Mouse (Mus musculus) hindbrain, embryonic 10.5 days (tissue): ENCODE measurements at regions not wholly inside any gene's neighbourhood (a gene's known extent, or its start where the extent isn't known, plus 50 kb on each side); places are given as distances from the start of the nearest gene placed in this dataset.

ENCODE experiments used
- DNase-seq: peaks from one replicate; pipeline ENCODE4 v3.0.0-alpha.2; 2017; ENCODE audit warnings: low spot score
- H3K27ac ChIP-seq: fragments of 300-500 bp; sonication (generic); 2 replicates; pipeline ENCODE4 v1.5.1; 2016; ENCODE audit warnings: mild to moderate bottlenecking, moderate library complexity
- H3K27me3 ChIP-seq: fragments of 300-500 bp; sonication (generic); 2 replicates; pipeline ENCODE4 v1.6.1; 2016; ENCODE audit warnings: mild to moderate bottlenecking; ENCODE audit not compliant: poor library complexity, insufficient read depth, severe bottlenecking
- H3K36me3 ChIP-seq: fragments of 300-500 bp; sonication (generic); 2 replicates; pipeline ENCODE4 v1.6.1; 2016; ENCODE audit warnings: mild to moderate bottlenecking, moderate library complexity
- H3K4me1 ChIP-seq: fragments of 300-500 bp; sonication (generic); replicated peaks from 2 replicates; pipeline ENCODE4 v1.6.1; 2016; ENCODE audit warnings: mild to moderate bottlenecking
- H3K4me3 ChIP-seq: fragments of 300-500 bp; sonication (generic); 2 replicates; pipeline ENCODE4 v1.5.1; 2016; ENCODE audit warnings: mild to moderate bottlenecking, moderate library complexity
- H3K9me3 ChIP-seq: fragments of 300-500 bp; sonication (generic); 2 replicates; pipeline ENCODE4 v1.6.1; 2016; ENCODE audit warnings: mild to moderate bottlenecking, moderate library complexity
- WGBS: fragments of 180-500 bp; shearing (Covaris S2); methylation state at CpG from one replicate; pipeline ENCODE4 v1.1.7; 2016; 5-methylcytosine and 5-hydroxymethylcytosine counted together

DNA sequence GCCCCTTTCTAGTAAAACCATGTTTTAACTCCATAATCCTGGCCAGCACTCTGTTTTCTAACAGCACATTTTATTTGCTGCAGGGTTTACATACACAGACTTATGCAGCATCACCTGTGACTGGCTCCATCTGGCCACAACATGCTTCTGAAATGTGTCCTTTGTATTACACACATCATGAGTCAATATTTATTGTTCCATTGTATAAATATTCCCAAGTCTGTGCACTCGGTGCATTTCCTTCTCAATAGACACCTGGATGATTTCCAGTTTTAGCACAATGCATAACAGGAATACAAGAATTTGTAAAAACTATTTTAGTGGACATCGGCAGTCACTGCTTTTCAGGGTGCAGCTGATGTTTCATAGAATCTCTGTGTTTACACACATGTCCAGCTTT, 294.6 kb upstream of the Rasgrp1 start:
- no peak overlapping the region for H3K4me3 ChIP-seq
- H3K27me3 ChIP-seq, result no peaks in the 10 kb centered on the region
- no peaks in the 10 kb centered on the region for H3K4me1 ChIP-seq
- no peaks in the 10 kb centered on the region for H3K36me3 ChIP-seq
- no peak for DNase-seq
- no peak overlapping the region for H3K27ac ChIP-seq
- 86% methylated on average over 2 of the region's 2 CpGs for WGBS
- no peaks in the 10 kb centered on the region for H3K9me3 ChIP-seq

DNA sequence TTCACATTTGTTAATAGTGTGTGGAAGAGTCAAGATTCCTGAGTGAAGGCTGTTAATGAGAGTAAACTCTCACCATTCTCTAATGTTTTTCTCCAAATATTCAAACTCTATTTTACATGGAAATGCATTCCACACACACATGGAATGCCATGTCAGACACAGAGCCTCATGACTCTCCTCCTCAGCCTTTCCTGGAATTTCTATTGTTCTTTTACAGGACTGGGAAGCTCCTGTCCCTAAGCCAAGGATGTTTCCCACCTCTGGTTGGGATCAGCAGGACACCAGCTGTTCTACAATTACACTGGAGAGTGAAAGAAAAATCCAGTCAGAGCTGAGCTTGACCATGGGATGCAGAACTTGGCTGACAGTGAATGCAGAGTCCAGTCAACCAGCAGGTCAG, 309.3 kb upstream of the Rasgrp1 start:
- Histone ChIP-seq H3K4me1 (peaks cover 5% of the 10 kb centered on the region; the same call in 1 of the 2 replicates), H3K27me3 (no peaks in the 10 kb centered on the region), H3K27ac (no peak overlapping the region), H3K9me3 (no peaks in the 10 kb centered on the region), H3K4me3 (no peak overlapping the region), H3K36me3 (no peaks in the 10 kb centered on the region)
- DNase-seq, result no peak

DNA sequence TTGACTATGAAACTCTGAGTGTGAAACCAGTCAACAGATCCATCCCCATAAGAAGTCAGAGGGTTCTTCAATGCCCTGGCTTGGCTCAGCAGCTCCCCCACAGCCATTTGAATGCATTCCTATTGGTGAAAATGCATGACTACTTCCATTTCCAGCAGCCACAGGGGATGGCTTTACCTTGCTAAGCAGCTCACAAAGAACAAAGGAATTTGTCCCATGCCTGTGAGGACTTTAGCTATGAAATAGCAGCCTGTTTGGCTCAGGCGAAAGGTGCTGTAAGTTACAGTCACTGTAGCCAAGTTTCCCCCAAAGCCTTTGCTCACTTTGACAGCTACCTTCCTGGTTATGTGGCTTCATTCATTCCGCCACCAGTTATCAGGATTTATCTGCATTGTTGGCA, 309.8 kb upstream of the Rasgrp1 start:
- H3K4me3 ChIP-seq, result no peak overlapping the region
- H3K4me1 ChIP-seq, result peaks cover 5% of the 10 kb centered on the region; the same call in 1 of the 2 replicates
- H3K27me3 ChIP-seq, result no peaks in the 10 kb centered on the region
- H3K9me3 ChIP-seq, result no peaks in the 10 kb centered on the region
- no peak overlapping the region for H3K27ac ChIP-seq
- H3K36me3 ChIP-seq, result no peaks in the 10 kb centered on the region
- WGBS, result 56% methylated on average over 2 of the region's 2 CpGs
- no peak for DNase-seq

DNA sequence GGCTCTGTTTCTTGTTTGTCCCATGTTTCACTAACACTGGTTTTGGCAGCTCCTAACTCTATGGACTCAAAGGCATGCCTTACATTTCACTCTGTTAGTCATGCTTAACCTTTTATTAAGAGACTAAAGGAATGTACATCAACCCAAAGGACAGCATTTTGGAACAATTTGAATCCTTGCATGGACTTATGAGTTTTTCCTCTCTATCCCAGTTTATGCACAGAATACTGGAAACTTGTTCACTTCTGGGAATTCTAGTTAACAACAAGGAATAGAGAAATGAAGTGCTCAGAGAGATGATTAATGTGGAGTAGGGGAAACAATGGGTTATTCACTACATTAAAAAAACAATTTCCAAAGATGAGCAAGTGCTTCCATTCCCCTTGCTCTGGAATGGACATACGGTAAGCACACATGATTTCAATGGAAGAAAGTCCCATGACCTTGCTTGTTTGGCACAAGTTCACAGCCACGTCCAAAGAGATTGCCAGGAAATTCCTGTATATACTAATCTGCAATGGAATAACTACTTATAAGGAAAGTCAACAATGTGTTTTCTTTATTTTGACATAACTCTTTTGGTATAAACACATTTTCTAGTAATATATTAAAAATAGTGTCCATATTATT, 313.9 kb upstream of the Rasgrp1 start:
- no peaks in the 10 kb centered on the region for H3K27me3 ChIP-seq
- H3K27ac ChIP-seq, result no peak overlapping the region
- H3K4me3 ChIP-seq, result no peak overlapping the region
- H3K9me3 ChIP-seq, result no peaks in the 10 kb centered on the region
- H3K4me1 ChIP-seq, result peaks cover 5% of the 10 kb centered on the region; the same call in 1 of the 2 replicates
- DNase-seq, result no peak
- H3K36me3 ChIP-seq, result no peaks in the 10 kb centered on the region
- 84% methylated on average over 2 of the region's 2 CpGs for WGBS

DNA sequence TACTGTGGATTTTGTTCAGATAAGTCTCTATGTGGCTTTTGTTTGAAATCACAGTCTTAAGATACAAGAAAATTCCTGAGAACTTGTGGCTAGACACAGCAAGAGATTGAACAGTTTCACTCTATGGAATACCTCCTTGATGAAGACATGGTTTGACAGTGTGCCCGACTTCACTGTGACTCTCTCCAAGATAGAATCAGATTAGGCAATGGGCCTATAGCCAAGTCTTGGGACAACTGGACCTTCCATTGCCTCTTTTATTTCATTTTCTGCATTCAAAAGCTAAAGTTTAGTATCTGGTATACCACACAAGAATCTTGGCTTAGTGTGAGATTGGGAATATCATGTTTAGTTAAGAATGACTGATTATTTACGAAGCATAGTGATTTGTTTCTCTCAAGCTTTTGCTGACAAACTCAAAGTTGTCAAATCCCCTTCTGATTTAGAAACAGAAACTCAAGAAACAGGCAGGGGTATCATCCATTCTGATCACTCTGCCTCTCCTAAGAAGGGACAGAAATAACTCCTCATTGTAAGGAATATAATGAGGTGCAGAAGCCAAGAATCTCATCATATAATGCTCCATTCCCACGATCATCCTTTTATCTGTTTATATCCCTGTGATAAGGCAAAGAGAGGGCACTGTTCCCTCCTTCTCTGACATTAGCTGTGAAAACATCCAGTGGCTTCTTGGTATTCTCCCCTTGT, 317.6 kb upstream of the Rasgrp1 start:
- no peak for DNase-seq
- no peak overlapping the region for H3K27ac ChIP-seq
- no peaks in the 10 kb centered on the region for H3K36me3 ChIP-seq
- H3K9me3 ChIP-seq, result no peaks in the 10 kb centered on the region
- H3K27me3 ChIP-seq, result no peaks in the 10 kb centered on the region
- no peaks in the 10 kb centered on the region for H3K4me1 ChIP-seq
- 89% methylated on average over 3 of the region's 3 CpGs for WGBS
- H3K4me3 ChIP-seq, result no peak overlapping the region

DNA sequence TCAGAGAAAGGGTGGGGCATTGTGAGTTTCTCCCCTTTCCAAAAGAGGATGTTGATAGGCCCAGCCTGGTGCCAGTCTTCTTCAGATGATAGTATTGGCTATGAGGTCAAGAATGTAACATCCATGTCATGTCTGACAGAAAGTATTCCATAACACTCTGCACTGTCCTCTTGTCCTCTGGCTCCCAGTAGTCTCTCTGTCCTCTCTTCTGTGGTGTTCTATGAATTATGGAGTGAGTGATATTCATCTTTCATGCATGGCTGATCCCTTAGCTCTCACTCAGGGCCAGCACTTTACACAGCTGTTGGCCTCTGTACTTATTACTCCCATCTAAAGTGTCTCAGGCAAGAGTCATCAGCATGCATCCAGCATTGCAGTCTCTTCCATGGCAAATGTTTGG, 319.9 kb upstream of the Rasgrp1 start:
- H3K9me3 ChIP-seq, result no peaks in the 10 kb centered on the region
- no peak overlapping the region for H3K27ac ChIP-seq
- DNase-seq, result no peak

DNA sequence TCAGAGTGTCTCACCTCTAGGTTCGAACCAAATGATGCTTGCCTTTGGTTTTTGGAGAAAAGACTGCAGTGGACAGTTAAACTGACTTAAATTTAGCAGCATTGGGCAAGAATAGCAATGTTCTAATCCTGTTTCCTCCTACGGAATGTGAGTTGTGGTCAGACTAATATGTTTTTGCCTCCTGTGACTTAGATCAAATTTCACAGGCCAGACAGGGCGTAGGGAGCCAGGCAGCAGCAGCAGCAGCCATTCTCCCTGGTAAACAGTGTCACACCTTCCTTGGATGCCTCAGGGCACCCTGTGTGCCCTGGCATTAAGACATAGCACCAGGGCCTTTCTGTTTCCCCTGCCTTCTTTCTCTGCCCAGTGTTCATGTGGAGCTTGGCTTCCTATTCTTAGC, 323.7 kb upstream of the Rasgrp1 start:
- H3K27ac ChIP-seq, result no peak overlapping the region
- H3K27me3 ChIP-seq, result no peaks in the 10 kb centered on the region
- H3K4me3 ChIP-seq, result no peak overlapping the region
- DNase-seq, result no peak
- no peaks in the 10 kb centered on the region for H3K4me1 ChIP-seq
- 74% methylated on average over 3 of the region's 3 CpGs for WGBS
- H3K9me3 ChIP-seq, result no peaks in the 10 kb centered on the region
- H3K36me3 ChIP-seq, result no peaks in the 10 kb centered on the region

More for the DNA sequence above, 319.9 kb upstream of the Rasgrp1 start:
- H3K36me3 ChIP-seq, result no peaks in the 10 kb centered on the region
- no peaks in the 10 kb centered on the region for H3K4me1 ChIP-seq
- no peak overlapping the region for H3K4me3 ChIP-seq
- no peaks in the 10 kb centered on the region for H3K27me3 ChIP-seq

DNA sequence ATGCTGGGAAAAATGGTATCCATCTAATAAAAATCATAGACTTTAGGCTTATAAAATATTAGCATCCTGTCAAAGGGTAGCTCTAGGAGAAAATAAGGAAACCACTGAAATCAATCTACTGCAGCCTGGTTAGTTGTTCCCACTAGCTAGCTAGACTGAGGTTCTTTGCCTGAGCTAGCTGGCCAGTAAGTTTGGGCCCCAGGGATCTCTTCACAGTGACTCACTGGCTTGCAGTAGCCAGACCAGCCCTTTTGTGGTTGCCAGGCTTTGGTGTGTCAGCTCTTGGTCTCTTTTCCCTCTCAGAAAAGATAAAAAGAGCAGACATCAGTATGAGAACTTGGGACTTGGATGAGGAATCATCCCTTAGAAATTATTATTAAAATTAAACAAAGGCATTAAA, 325.3 kb upstream of the Rasgrp1 start:
- Histone ChIP-seq H3K36me3 (no peaks in the 10 kb centered on the region), H3K27ac (no peak overlapping the region), H3K9me3 (no peaks in the 10 kb centered on the region), H3K27me3 (no peaks in the 10 kb centered on the region), H3K4me3 (no peak overlapping the region), H3K4me1 (no peaks in the 10 kb centered on the region)
- DNase-seq, result no peak

DNA sequence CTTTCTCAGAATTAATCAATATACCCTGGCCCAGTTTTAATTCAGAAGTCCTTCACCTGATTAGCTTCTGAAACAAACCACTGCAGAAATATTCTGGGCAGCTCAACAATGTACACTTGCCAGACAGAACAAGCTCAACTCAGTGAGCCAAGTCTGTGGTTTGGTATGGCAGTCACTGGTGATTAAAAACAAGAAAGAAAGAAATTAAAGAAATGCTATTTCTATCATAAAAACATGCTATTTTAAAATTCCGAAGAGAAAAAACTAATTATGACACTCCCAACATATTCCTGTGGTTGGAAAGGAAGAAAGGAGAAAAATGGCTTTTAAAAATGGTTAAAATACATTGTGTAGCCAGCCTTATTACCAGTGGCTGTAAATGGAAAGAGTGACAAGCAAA, 332.1 kb upstream of the Rasgrp1 start:
- no peaks in the 10 kb centered on the region for H3K9me3 ChIP-seq
- H3K27ac ChIP-seq, result no peak overlapping the region
- no peak for DNase-seq
- H3K4me1 ChIP-seq, result peaks cover 6% of the 10 kb centered on the region; the same call in 1 of the 2 replicates
- no peak overlapping the region for H3K4me3 ChIP-seq
- no peaks in the 10 kb centered on the region for H3K27me3 ChIP-seq
- no peaks in the 10 kb centered on the region for H3K36me3 ChIP-seq
- 85% methylated on average over 1 of the region's 1 CpGs for WGBS

DNA sequence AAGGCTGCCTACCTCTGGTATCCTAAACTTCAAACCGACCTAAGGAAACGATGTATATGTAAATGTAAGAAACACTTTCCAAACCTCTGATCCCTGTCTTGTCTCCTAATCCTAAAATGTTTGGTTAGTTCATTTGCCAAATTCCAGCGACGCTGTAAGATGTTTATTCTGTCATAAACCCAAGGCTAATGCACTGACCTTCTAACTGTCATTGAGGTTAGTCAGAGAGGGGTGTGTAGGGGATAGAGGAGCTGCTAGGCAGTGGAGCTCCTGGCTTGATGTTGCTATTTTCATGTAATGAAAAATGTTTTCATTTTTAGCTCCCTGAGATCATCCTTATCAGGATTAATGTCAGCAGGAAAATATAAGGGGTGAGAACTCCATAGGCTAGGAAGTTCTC, 335.8 kb upstream of the Rasgrp1 start:
- WGBS, result 76% methylated on average over 4 of the region's 4 CpGs
- Histone ChIP-seq H3K27me3 (no peaks in the 10 kb centered on the region), H3K27ac (no peak overlapping the region), H3K36me3 (no peaks in the 10 kb centered on the region), H3K4me3 (no peak overlapping the region), H3K4me1 (peaks cover 6% of the 10 kb centered on the region; the same call in 1 of the 2 replicates), H3K9me3 (no peaks in the 10 kb centered on the region)
- no peak for DNase-seq

DNA sequence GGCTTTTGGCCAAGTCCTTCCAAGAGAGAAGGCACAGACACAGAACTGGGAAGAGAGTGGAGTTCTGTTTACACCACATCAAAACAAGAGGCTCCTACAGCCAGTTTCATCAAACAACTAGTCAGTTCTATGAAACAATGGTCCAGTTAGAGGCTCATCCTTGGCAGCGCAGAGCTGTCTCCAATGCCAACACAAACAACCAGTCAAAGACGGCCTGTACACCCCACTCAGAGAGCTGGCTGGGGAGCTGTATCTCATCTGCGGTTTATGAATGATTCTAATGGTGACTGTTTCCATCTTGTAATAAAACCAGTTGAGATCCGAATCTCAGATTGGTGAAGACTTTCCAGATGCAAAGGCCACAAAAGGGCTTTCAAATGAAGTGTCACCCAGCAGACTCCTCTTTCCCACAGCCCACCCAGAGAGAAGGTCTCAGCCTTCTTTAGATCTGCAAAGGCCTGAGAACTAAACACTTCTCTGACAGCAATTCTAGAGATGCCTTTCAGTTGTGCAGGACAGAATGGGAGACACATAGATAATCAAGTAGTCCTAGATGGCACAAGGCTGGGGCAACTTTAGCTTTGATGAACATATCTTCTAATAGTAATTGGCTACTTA, 343.1 kb upstream of the Rasgrp1 start:
- no peak for DNase-seq
- no peak overlapping the region for H3K27ac ChIP-seq
- H3K9me3 ChIP-seq, result no peaks in the 10 kb centered on the region
- H3K27me3 ChIP-seq, result no peaks in the 10 kb centered on the region
- no peaks in the 10 kb centered on the region for H3K4me1 ChIP-seq
- no peak overlapping the region for H3K4me3 ChIP-seq
- 83% methylated on average over 4 of the region's 4 CpGs for WGBS
- H3K36me3 ChIP-seq, result no peaks in the 10 kb centered on the region

DNA sequence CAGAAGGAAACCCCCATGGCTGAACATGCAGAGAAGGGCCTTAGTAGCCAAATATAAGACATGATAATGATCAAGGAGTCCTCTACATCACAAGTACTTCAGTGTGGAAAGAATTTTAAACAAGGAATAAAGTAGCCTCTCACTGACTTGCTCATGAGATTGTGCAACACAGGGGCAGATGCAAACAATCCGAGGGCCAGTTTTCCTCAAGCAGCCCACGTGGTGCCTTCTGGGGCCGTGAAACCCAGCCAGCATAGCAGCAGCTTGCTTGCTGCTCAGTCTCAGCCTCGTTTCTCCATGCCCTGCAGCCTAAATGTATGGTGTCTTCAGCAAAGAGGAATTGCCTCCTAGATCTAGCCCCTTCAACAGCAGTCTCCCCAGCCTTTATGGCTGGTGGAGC, 350.7 kb upstream of the Rasgrp1 start:
- Histone ChIP-seq H3K27me3 (no peaks in the 10 kb centered on the region), H3K4me1 (no peaks in the 10 kb centered on the region), H3K27ac (no peak overlapping the region), H3K4me3 (no peak overlapping the region), H3K9me3 (no peaks in the 10 kb centered on the region), H3K36me3 (no peaks in the 10 kb centered on the region)
- 79% methylated on average over 4 of the region's 4 CpGs for WGBS
- DNase-seq, result no peak

DNA sequence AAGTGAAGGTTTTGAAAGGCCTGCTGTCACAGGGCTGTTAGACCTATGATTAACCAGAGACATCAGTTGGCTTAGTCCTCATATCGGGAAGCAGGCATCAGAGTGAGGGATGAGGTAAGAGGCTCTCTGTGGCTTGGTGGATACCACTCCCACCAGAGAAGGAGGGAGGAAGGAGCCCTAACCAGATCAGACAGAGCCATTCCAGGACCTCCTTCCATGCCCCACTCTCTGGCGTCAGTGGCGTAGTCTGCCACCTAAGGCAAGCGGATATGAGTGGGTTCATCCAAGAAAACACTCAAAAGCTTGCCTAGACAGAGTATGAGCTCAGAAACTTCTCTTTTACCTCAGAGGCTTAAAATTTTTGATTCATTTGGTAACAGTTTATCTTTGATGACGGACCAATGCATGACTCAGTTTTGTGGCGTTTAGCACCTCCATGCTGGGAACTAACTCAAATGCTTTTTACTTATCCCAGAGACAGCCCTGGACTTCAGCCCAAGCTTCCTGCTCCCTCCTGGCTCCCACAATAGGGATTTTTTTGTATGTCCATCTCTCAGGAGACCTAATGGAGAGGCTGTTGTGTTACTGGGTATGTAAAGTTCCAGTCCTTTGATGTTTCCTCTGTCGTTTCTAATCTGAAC, 367.5 kb upstream of the Rasgrp1 start:
- no peak for DNase-seq
- Histone ChIP-seq H3K27ac (no peak overlapping the region), H3K9me3 (no peaks in the 10 kb centered on the region), H3K4me3 (no peak overlapping the region), H3K4me1 (no peaks in the 10 kb centered on the region), H3K36me3 (no peaks in the 10 kb centered on the region), H3K27me3 (no peaks in the 10 kb centered on the region)
- WGBS, result 91% methylated on average over 7 of the region's 7 CpGs
